Mouse (Mus musculus): ENCODE results near the gene Gm11938. TPM values are rescaled to one million over a fixed set of nuclear protein-coding genes. Genes with fewer than 3 reads are reported as not detected.
"Not testable (repeated sequence)": the region's sequence is repeated elsewhere in the genome, so short reads cannot be mapped to it uniquely, and the experiment has no call there.

The Gm11938 gene
- polyA plus RNA-seq (2015; fragmentation: Nextera tagmentation; extraction: Ambion mirVana) = not detected in 2 replicates

- not testable (repeated sequence) for H3K36me3 ChIP-seq; ATAC-seq (ENCODE audit: insufficient read depth, low FRiP score, low read depth); H3K27me3 ChIP-seq (replicated peaks); H3K4me1 ChIP-seq; H3K4me3 ChIP-seq (replicated peaks); H3K27ac ChIP-seq; H3K4me2 ChIP-seq; H3K9me3 ChIP-seq; H3K9ac ChIP-seq
- 48% methylated on average over 1 of the region's 1 CpGs for WGBS
Measured at GRCm38 (mm10) chr11:99603208-99603607, at the start of gene Gm11938. Gm11938 (minus strand) TSS chr11:99603308.

- Histone ChIP-seq H3K9me3 (no peaks in the 10 kb centered on the region), H3K4me2 (no peak within 1 kb of the TSS), H3K27ac (no peak within 1 kb of the TSS), H3K36me3 (no peaks in the 10 kb centered on the region), H3K4me3 (replicated peaks) (no peak within 1 kb of the TSS), H3K27me3 (replicated peaks) (no peaks in the 10 kb centered on the region), H3K4me1 (no peaks in the 10 kb centered on the region), H3K9ac (no peak within 1 kb of the TSS)
- no peak for ATAC-seq (ENCODE audit: insufficient read depth, low FRiP score, low read depth)
- WGBS = 85% methylated on average over 2 of the region's 2 CpGs
Measured at GRCm38 (mm10) chr11:99650136-99650535, 47.0 kb upstream of the Gm11938 start, which contains the start of gene Gm11555. Gm11555 (minus strand) TSS chr11:99650236.

- WGBS = 84% methylated on average over 15 of the region's 15 CpGs
- H3K36me3 ChIP-seq = no peaks in the 10 kb centered on the region
- no peaks in the 10 kb centered on the region for H3K9me3 ChIP-seq
- no peak overlapping the region for H3K27ac ChIP-seq
- H3K27me3 ChIP-seq (replicated peaks) = no peaks in the 10 kb centered on the region
- no peak overlapping the region for H3K4me2 ChIP-seq
- no peak for ATAC-seq (ENCODE audit: insufficient read depth, low FRiP score, low read depth)
- H3K4me3 ChIP-seq (replicated peaks) = no peak overlapping the region
- no peaks in the 10 kb centered on the region for H3K4me1 ChIP-seq
- no peak overlapping the region for H3K9ac ChIP-seq
Measured at GRCm38 (mm10) chr11:99646444-99646843, 43.3 kb upstream of the Gm11938 start.

- Histone ChIP-seq H3K4me1 (no peaks in the 10 kb centered on the region), H3K36me3 (no peaks in the 10 kb centered on the region)
- 74% methylated on average over 3 of the region's 3 CpGs for WGBS
Measured at GRCm38 (mm10) chr11:99644351-99644750, 41.2 kb upstream of the Gm11938 start.

GRCm38 (mm10) chr11:99643635-99644139 lies 40.6 kb upstream of the Gm11938 start, which contains the start of gene Krtap4-7:
Krtap4-7 (minus strand) TSS chr11:99644089.
- not testable (repeated sequence) for H3K27me3 ChIP-seq (replicated peaks); H3K36me3 ChIP-seq; ATAC-seq (ENCODE audit: insufficient read depth, low FRiP score, low read depth); H3K4me1 ChIP-seq; H3K27ac ChIP-seq; H3K4me2 ChIP-seq; H3K9me3 ChIP-seq; H3K9ac ChIP-seq; H3K4me3 ChIP-seq (replicated peaks)
- WGBS = 81% methylated on average over 9 of the region's 9 CpGs

More at GRCm38 (mm10) chr11:99644351-99644750, 41.2 kb upstream of the Gm11938 start:
- H3K4me2 ChIP-seq = no peak overlapping the region
- no peak overlapping the region for H3K9ac ChIP-seq
- H3K4me3 ChIP-seq (replicated peaks) = no peak overlapping the region
- H3K27ac ChIP-seq = no peak overlapping the region
- no peaks in the 10 kb centered on the region for H3K9me3 ChIP-seq
- no peak for ATAC-seq (ENCODE audit: insufficient read depth, low FRiP score, low read depth)
- no peaks in the 10 kb centered on the region for H3K27me3 ChIP-seq (replicated peaks)

GRCm38 (mm10) chr11:99640926-99641325 lies 37.8 kb upstream of the Gm11938 start:
- Histone ChIP-seq H3K36me3 (no peaks in the 10 kb centered on the region), H3K4me3 (replicated peaks) (no peak overlapping the region), H3K27ac (no peak overlapping the region), H3K4me2 (no peak overlapping the region), H3K27me3 (replicated peaks) (no peaks in the 10 kb centered on the region), H3K9ac (no peak overlapping the region), H3K9me3 (no peaks in the 10 kb centered on the region), H3K4me1 (no peaks in the 10 kb centered on the region)
- ATAC-seq (ENCODE audit: insufficient read depth, low FRiP score, low read depth) = no peak
- WGBS = 32% methylated on average over 1 of the region's 1 CpGs

- WGBS = 74% methylated on average over 1 of the region's 1 CpGs
- Histone ChIP-seq H3K4me1 (no peaks in the 10 kb centered on the region), H3K9ac (no peak overlapping the region), H3K4me3 (replicated peaks) (no peak overlapping the region), H3K27me3 (replicated peaks) (no peaks in the 10 kb centered on the region), H3K9me3 (no peaks in the 10 kb centered on the region), H3K4me2 (no peak overlapping the region), H3K27ac (no peak overlapping the region), H3K36me3 (no peaks in the 10 kb centered on the region)
- ATAC-seq (ENCODE audit: insufficient read depth, low FRiP score, low read depth) = no peak
Measured at GRCm38 (mm10) chr11:99637086-99637485, 34.0 kb upstream of the Gm11938 start.

- 0 out of 2 replicates have a peak, but pooled peaks cover 3% of the 10 kb centered on the region for H3K4me1 ChIP-seq
- WGBS = 30% methylated on average over 8 of the region's 8 CpGs
Measured at GRCm38 (mm10) chr11:99634653-99635134, 31.6 kb upstream of the Gm11938 start, which contains the start of gene Krtap4-2. Krtap4-2 (minus strand) TSS chr11:99635084.

GRCm38 (mm10) chr11:99633293-99633692 lies 30.2 kb upstream of the Gm11938 start:
- Histone ChIP-seq H3K9ac (no peak overlapping the region), H3K9me3 (no peaks in the 10 kb centered on the region), H3K36me3 (no peaks in the 10 kb centered on the region), H3K27me3 (replicated peaks) (no peaks in the 10 kb centered on the region), H3K4me1 (0 out of 2 replicates have a peak, but pooled peaks cover 3% of the 10 kb centered on the region), H3K27ac (no peak overlapping the region), H3K4me3 (replicated peaks) (no peak overlapping the region), H3K4me2 (no peak overlapping the region)
- WGBS = 62% methylated on average over 2 of the region's 2 CpGs
- no peak for ATAC-seq (ENCODE audit: insufficient read depth, low FRiP score, low read depth)

More at GRCm38 (mm10) chr11:99634653-99635134, 31.6 kb upstream of the Gm11938 start, which contains the start of gene Krtap4-2:
- Histone ChIP-seq H3K4me2 (no peak within 1 kb of the TSS), H3K27ac (no peak within 1 kb of the TSS), H3K9me3 (no peaks in the 10 kb centered on the region), H3K9ac (no peak within 1 kb of the TSS), H3K36me3 (no peaks in the 10 kb centered on the region), H3K4me3 (replicated peaks) (no peak within 1 kb of the TSS), H3K27me3 (replicated peaks) (no peaks in the 10 kb centered on the region)
- no peak for ATAC-seq (ENCODE audit: insufficient read depth, low FRiP score, low read depth)

- no peak overlapping the region for H3K9ac ChIP-seq
- no peak overlapping the region for H3K4me3 ChIP-seq (replicated peaks)
- no peaks in the 10 kb centered on the region for H3K27me3 ChIP-seq (replicated peaks)
- no peak overlapping the region for H3K4me2 ChIP-seq
- H3K9me3 ChIP-seq = no peaks in the 10 kb centered on the region
- H3K27ac ChIP-seq = no peak overlapping the region
- H3K36me3 ChIP-seq = no peaks in the 10 kb centered on the region
- ATAC-seq (ENCODE audit: insufficient read depth, low FRiP score, low read depth) = no peak
- 0 out of 2 replicates have a peak, but pooled peaks cover 3% of the 10 kb centered on the region for H3K4me1 ChIP-seq
- 48% methylated on average over 3 of the region's 3 CpGs for WGBS
Measured at GRCm38 (mm10) chr11:99630890-99631289, 27.8 kb upstream of the Gm11938 start.

- 78% methylated on average over 4 of the region's 4 CpGs for WGBS
- 0 out of 2 replicates have a peak, but pooled peaks cover 3% of the 10 kb centered on the region for H3K4me1 ChIP-seq
- H3K9ac ChIP-seq = no peak within 1 kb of the TSS
- no peak within 1 kb of the TSS for H3K27ac ChIP-seq
- H3K4me3 ChIP-seq (replicated peaks) = no peak within 1 kb of the TSS
- no peaks in the 10 kb centered on the region for H3K9me3 ChIP-seq
- no peaks in the 10 kb centered on the region for H3K36me3 ChIP-seq
- H3K4me2 ChIP-seq = no peak within 1 kb of the TSS
- H3K27me3 ChIP-seq (replicated peaks) = no peaks in the 10 kb centered on the region
- no peak for ATAC-seq (ENCODE audit: insufficient read depth, low FRiP score, low read depth)
Measured at GRCm38 (mm10) chr11:99628138-99628537, 25.0 kb upstream of the Gm11938 start, which contains the start of gene Krtap4-1. Krtap4-1 (minus strand) TSS chr11:99628238.

GRCm38 (mm10) chr11:99620335-99620734 lies 17.2 kb upstream of the Gm11938 start, which contains the start of gene Gm11562:
Gm11562 (minus strand) TSS chr11:99620435.
- Histone ChIP-seq H3K4me2 (no peak within 1 kb of the TSS), H3K4me1 (no peaks in the 10 kb centered on the region), H3K27me3 (replicated peaks) (no peaks in the 10 kb centered on the region), H3K9ac (no peak within 1 kb of the TSS), H3K27ac (no peak within 1 kb of the TSS), H3K9me3 (no peaks in the 10 kb centered on the region), H3K36me3 (no peaks in the 10 kb centered on the region), H3K4me3 (replicated peaks) (no peak within 1 kb of the TSS)
- WGBS = 73% methylated on average over 2 of the region's 2 CpGs
- no peak for ATAC-seq (ENCODE audit: insufficient read depth, low FRiP score, low read depth)

All from stomach, embryonic 15.5 days (tissue).